Mouse (Mus musculus) testis, adult 2 months (tissue): Measurements from ENCODE around the gene Rab13.

Experiments
- CTCF ChIP-seq: fragments of 200-500 bp; IDR thresholded peaks from 2 replicates; pipeline ENCODE4 v1.5.1; 2012; ENCODE audit warnings: low read depth, mild to moderate bottlenecking, inconsistent platforms, low read length, moderate library complexity; ENCODE audit not compliant: control insufficient read depth, insufficient read depth, insufficient replicate concordance
- POLR2A ChIP-seq: fragments of 200-500 bp; IDR thresholded peaks from 2 replicates; pipeline ENCODE4 v1.6.1; 2012; ENCODE audit warnings: low read depth, mild to moderate bottlenecking, inconsistent platforms, low read length, moderate library complexity; ENCODE audit not compliant: control insufficient read depth

DNA sequence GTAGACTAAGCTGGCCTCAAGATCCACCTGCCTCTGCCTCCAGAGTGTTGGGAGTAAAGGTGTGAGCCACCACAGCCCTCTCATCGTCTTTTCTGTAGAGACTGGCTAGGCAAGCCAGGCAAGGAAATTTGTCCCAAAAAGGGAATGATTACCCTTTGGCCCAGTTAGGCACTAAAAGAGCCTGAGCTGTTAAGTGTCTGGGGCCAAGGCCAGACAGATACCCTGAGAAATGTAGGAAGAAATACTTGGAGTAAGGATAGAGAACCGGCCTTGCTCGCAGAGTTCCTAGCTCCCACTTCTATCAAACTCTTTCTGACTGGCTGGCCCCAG, 34.1 kb downstream of the Rab13 start:
- TF ChIP-seq CTCF = no peak
- TF ChIP-seq POLR2A = no peak
